Mouse (Mus musculus) liver, postnatal 0 days (tissue): ENCODE measurements around the gene Mycbp2. TPM values are rescaled to one million over a fixed set of nuclear protein-coding genes. Genes with fewer than 3 reads are reported as not detected.

Experiments used
- ATAC-seq: fragments of 200-750 bp; cut with Nextera tagmentation; 2 replicates; pipeline ENCODE4 v1.8.0; 2017; ENCODE audit warnings: mild to moderate bottlenecking, moderate library complexity
- DNase-seq: peaks from one replicate; pipeline ENCODE4 v3.0.0-alpha.2; 2016
- H3K27ac ChIP-seq: fragments of 300-500 bp; sonication (generic); 2 replicates; pipeline ENCODE4 v1.5.1; 2014; ENCODE audit warnings: antibody characterized with exemption, moderate library complexity, mild to moderate bottlenecking, low read depth
- H3K27me3 ChIP-seq: fragments of 300-500 bp; sonication (generic); 2 replicates; pipeline ENCODE4 v1.6.1; 2014; ENCODE audit warnings: low read length, control low read depth, mixed read lengths; ENCODE audit not compliant: insufficient read depth
- H3K36me3 ChIP-seq: fragments of 300-500 bp; sonication (generic); replicated peaks from 2 replicates; pipeline ENCODE4 v1.6.1; 2014; ENCODE audit warnings: mild to moderate bottlenecking, control low read depth, low read length, moderate library complexity, mixed read lengths; ENCODE audit not compliant: insufficient read depth
- H3K4me1 ChIP-seq: fragments of 300-500 bp; sonication (generic); 2 replicates; pipeline ENCODE4 v1.6.1; 2014; ENCODE audit warnings: antibody characterized with exemption, mild to moderate bottlenecking, control low read depth; ENCODE audit not compliant: insufficient read depth
- H3K4me2 ChIP-seq: fragments of 300-500 bp; sonication (generic); 2 replicates; pipeline ENCODE4 v1.6.1; 2014; ENCODE audit warnings: low read depth, mild to moderate bottlenecking, low read length, moderate library complexity, mixed read lengths
- H3K4me3 ChIP-seq: fragments of 300-500 bp; sonication (generic); 2 replicates; pipeline ENCODE4 v1.5.1; 2014; ENCODE audit warnings: low read depth, low read length
- H3K9ac ChIP-seq: fragments of 300-500 bp; sonication (generic); replicated peaks from 2 replicates; pipeline ENCODE4 v1.6.1; 2014; ENCODE audit warnings: mild to moderate bottlenecking, moderate library complexity
- H3K9me3 ChIP-seq: fragments of 300-500 bp; sonication (generic); 2 replicates; pipeline ENCODE4 v1.6.1; 2016; ENCODE audit warnings: mild to moderate bottlenecking, control low read depth, low read length, mixed read lengths
- CTCF ChIP-seq: sonication (generic); IDR thresholded peaks from 2 replicates; pipeline ENCODE4 v1.5.1; 2016; ENCODE audit warnings: antibody characterized with exemption, low read depth
- EP300 ChIP-seq: IDR thresholded peaks from 2 replicates; pipeline ENCODE4 v1.6.1; 2016; ENCODE audit warnings: antibody characterized with exemption, low read depth, mild to moderate bottlenecking
- WGBS: fragments of 180-500 bp; shearing (Covaris S2); extraction: QIAGEN DNeasy Blood & Tissue Kit; methylation state at CpG from one replicate; pipeline ENCODE4 v1.1.7; 2014; ENCODE audit not compliant: insufficient replicate concordance; 5-methylcytosine and 5-hydroxymethylcytosine counted together
- polyA plus RNA-seq: library from polyadenylated mRNA; unstranded; fragments of >200 nt; fragmentation: Nextera tagmentation; extraction: Ambion mirVana; gene quantifications from 2 replicates; pipeline ENCODE4 v1.2.1, GENCODE M21; 2015

Mycbp2 gene
- polyA plus RNA-seq, 1 experiment from 2014 or later: 8.0 TPM

DNA sequence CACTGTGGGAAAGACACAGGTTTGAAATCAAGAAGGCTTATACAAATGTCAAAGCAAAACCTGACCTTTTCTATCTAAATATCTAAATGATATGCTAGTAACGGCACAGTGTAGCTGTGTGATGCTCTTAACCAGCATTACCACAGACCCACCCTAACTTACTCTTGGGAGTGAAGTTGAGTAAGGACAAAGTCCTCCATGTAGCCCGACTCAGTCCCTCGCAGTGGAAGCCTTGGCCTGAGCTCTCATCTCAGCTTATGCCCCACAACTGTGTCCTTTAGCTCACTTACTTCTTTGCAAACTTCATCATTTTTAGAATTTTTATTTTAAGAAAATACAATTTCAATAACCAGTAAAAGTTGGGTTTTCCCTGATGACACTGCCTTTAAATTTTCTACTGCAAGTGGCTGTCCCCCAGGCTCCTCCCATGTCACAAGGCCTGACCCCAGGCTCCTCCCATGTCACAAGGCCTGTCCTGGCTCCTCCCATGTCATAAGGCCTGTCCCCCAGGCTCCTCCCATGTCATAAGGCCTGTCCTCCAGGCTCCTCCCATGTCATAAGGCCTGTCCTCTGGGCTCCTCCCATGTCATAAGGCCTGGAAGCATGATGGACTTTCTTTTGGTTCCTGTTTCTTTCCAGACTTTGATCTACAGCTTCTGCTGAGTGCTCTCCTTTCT lies 231.5 kb downstream of the Mycbp2 start:
- no peaks in the 10 kb centered on the region for H3K27me3 ChIP-seq
- DNase-seq (peak; percentile 35), ATAC-seq (peak; percentile 54)
- WGBS: 88% methylated on average over 3 of the region's 3 CpGs
- no peaks in the 10 kb centered on the region for H3K4me1 ChIP-seq
- no peaks in the 10 kb centered on the region for H3K9me3 ChIP-seq
- peaks cover 30% of the 10 kb centered on the region for H3K36me3 ChIP-seq
- no peak overlapping the region for H3K27ac ChIP-seq
- H3K4me3 ChIP-seq: no peak overlapping the region
- no peak overlapping the region for H3K4me2 ChIP-seq
- H3K9ac ChIP-seq: no peak overlapping the region
- TF ChIP-seq CTCF: no peak
- no peak for TF ChIP-seq EP300

DNA sequence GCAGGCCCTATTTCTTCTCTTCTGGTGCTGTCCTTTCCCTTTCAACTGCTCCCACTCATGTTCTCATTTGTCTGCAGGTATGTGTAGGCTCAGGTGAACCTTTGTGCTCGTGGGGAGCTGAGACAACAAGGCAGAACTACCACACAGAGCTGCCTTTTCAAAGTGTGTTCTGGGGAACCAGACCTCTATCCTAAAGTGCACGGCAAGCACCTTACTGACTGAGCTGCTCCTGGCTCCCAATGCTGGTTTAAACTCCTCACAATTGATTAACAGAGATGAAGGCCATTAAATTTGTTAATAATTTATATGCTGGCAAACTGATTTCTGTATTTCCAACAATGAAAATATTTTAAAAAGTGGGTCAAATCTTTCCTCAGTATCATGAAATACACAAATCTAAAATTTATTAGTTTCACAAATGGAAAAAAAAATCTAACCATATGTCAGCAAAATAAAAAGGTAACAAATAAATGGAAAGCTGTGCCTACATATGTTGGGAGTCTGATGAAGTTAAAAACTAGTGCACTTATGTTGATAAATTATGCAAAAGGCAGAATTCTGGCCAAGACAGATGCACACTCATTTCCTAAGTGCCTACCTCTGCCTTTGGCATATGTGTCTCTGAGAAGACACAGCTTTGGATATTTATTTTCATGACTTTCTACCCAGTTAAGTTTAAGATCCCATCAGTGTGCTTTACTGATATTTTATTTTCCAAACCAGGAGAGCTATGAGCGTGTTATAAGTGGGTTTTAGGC lies 233.8 kb downstream of the Mycbp2 start:
- H3K4me1 ChIP-seq: no peaks in the 10 kb centered on the region
- DNase-seq (no peak), ATAC-seq (no peak)
- H3K9ac ChIP-seq: no peak overlapping the region
- TF ChIP-seq CTCF (no peak), EP300 (no peak)
- H3K36me3 ChIP-seq: peaks cover 17% of the 10 kb centered on the region
- no peaks in the 10 kb centered on the region for H3K27me3 ChIP-seq
- H3K4me3 ChIP-seq: no peak overlapping the region
- H3K4me2 ChIP-seq: no peak overlapping the region
- H3K9me3 ChIP-seq: no peaks in the 10 kb centered on the region
- no peak overlapping the region for H3K27ac ChIP-seq
- 83% methylated on average over 3 of the region's 3 CpGs for WGBS

DNA sequence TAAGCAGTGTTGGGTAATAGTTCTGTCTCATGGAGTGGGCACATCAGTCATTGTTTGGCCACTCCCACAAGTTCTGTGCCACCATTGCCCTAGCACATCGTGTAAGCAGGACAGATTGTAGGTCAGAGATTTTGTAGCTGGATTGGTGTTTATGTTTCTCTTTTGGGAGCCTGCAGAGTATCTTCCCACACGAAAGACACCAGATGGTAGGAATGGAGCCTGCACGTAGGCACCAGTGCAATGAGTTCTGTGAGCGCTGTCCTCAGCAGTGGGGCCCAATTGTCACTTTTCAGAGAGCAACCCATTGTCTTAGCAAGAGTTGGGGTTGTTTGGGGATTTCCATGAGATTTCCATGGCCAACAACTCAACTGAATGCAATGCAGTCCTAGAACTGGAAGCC lies 236.6 kb downstream of the Mycbp2 start:
- Histone ChIP-seq H3K9me3 (no peaks in the 10 kb centered on the region), H3K4me3 (no peak overlapping the region), H3K36me3 (peaks cover 5% of the 10 kb centered on the region), H3K27me3 (no peaks in the 10 kb centered on the region), H3K4me2 (no peak overlapping the region), H3K4me1 (no peaks in the 10 kb centered on the region), H3K27ac (no peak overlapping the region), H3K9ac (no peak overlapping the region)
- WGBS: 83% methylated on average over 4 of the region's 4 CpGs
- TF ChIP-seq CTCF (no peak), EP300 (no peak)
- DNase-seq (no peak), ATAC-seq (no peak)

DNA sequence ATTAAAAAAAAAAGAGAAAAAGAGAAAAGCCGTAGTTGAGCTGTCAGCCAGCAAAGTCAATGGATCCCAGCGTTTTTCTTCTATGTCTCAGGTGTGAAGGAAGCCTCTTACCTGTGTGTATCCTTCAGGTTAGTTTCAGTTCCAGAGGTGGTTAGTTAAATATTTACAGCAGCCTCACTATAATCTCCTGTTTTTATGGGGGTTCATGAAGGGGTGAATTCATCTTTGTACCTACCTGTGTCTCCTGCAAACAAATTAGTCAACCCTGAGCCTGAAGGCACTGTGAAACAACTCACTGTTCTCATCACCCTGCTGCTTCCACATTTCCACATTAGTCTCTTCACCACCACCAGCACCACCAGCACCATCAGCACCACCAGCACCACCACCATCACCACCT lies 240.3 kb downstream of the Mycbp2 start:
- DNase-seq (no peak), ATAC-seq (no peak)
- H3K4me2 ChIP-seq: no peak overlapping the region

DNA sequence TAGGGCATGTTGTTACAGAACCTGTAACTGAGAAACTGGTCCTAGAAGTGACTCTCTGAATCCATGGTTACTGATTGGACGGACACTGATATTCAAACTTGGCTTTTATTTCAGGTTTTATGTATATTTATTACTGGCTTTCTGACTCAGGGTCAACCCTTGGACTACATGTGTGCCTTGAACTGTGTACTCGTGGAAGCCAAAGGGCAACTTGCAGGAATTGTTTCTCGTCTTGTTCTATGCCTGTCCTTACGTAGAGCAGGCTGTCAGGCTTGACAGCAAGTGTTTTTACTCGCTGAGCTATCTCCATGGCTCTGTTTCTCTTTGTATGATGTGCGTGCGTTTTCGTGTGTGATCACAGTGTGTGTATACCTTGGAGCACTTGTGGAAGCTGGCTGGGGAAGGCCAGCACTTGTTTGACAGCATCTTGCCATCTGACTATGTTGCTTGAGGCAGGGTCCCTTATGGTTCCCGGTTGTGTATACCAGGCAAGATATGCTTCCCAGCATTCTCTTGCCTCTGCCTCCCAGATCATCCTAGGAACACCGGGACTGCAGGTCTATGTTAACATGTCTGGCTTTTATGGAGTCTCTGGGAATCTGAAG lies 243.8 kb downstream of the Mycbp2 start:
- no peaks in the 10 kb centered on the region for H3K9me3 ChIP-seq
- H3K9ac ChIP-seq: no peak overlapping the region
- ATAC-seq (no peak), DNase-seq (no peak)
- no peaks in the 10 kb centered on the region for H3K36me3 ChIP-seq
- no peak overlapping the region for H3K4me2 ChIP-seq
- 67% methylated on average over 10 of the region's 10 CpGs for WGBS
- TF ChIP-seq EP300 (no peak), CTCF (no peak)
- peaks cover 15% of the 10 kb centered on the region for H3K4me1 ChIP-seq
- H3K27me3 ChIP-seq: no peaks in the 10 kb centered on the region
- peak overlapping the region; percentile 52 for H3K27ac ChIP-seq
- no peak overlapping the region for H3K4me3 ChIP-seq

More for the DNA sequence above, 240.3 kb downstream of the Mycbp2 start:
- TF ChIP-seq EP300: no peak
- no peaks in the 10 kb centered on the region for H3K9me3 ChIP-seq
- H3K36me3 ChIP-seq: no peaks in the 10 kb centered on the region
- peaks cover 12% of the 10 kb centered on the region for H3K4me1 ChIP-seq
- H3K27me3 ChIP-seq: no peaks in the 10 kb centered on the region
- H3K9ac ChIP-seq: no peak overlapping the region
- WGBS: 75% methylated on average over 2 of the region's 2 CpGs
- no peak overlapping the region for H3K27ac ChIP-seq
- H3K4me3 ChIP-seq: no peak overlapping the region

DNA sequence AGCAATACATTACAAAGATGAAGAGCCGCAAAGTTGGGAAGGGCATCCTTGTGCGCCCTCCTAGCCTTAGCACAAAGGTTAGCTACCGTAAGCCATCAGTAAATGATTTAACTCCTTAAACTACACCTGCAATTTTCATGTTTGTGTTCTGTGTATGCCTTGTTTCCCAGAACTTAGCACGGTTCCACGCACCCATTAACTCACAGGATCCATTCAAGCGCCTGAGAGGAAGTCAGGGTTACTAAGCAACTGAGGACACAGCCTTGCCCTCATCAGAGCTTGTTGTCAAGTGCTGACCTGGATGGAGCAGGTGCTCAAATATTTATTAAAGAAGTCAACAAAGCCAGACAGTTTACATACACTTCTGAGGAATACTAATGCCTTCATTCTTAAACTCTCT lies 244.4 kb downstream of the Mycbp2 start:
- no peak overlapping the region for H3K4me3 ChIP-seq
- DNase-seq (no peak), ATAC-seq (no peak)
- no peak overlapping the region for H3K9ac ChIP-seq
- H3K4me2 ChIP-seq: no peak overlapping the region
- TF ChIP-seq CTCF (no peak), EP300 (no peak)
- H3K9me3 ChIP-seq: no peaks in the 10 kb centered on the region
- peaks cover 17% of the 10 kb centered on the region for H3K4me1 ChIP-seq
- no peaks in the 10 kb centered on the region for H3K36me3 ChIP-seq
- WGBS: 57% methylated on average over 6 of the region's 6 CpGs
- peak overlapping the region; percentile 52; the same call in 1 of the 2 replicates for H3K27ac ChIP-seq
- H3K27me3 ChIP-seq: no peaks in the 10 kb centered on the region
